Mouse (Mus musculus) spleen, postnatal 10 days (tissue): ENCODE results near the gene Ak3.
"Not testable (repeated sequence)": the region's sequence is repeated elsewhere in the genome, so short reads cannot be mapped to it uniquely, and the experiment has no call there.

Experiments used
- DNase-seq, 2 experiments: peaks; one replicate each; pipeline ENCODE4 v3.0.0; 2021 to 2022; ENCODE audit warnings: low spot score in 2 of 2

Ak3 gene

DNA sequence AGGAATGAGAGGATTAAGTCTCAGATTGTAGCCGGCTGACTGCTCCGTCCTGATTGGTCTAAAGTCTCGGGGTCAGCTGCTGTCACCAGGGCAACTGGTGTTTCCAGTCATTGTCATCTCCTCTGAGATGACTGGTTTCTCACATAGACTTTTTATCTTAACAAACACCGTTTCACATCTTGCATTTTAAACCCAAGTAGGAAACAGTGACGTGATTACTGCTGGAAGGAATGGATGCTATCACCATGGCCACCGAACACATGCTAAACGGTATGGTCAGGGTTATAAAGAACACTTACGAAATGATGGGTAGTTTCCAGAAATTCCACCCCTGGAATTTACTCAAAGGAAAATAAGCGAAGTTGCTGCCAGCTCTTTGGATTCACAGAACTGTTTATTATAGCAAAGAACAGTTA lies 3.4 kb downstream of the Ak3 start:
- no peak for DNase-seq

DNA sequence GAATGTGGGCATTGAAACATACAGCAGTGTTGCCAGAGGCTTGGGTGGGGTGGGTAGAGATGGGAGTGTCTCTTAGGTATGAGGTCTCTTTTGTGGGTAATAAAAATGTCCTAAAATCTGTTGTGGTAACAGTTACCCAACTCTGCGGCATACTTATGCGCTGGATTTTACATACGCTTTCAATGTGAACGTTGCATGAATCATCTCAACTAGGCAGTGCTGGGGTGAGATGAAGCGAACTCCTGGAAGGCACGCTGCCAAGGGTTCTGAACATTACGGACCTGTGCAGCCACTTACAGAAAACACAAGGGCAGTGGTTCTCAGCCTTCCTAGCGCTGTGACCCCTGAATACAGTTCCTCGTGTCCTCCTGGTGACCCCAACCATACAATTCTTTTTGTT lies 5.1 kb downstream of the Ak3 start:
- no peak for DNase-seq

DNA sequence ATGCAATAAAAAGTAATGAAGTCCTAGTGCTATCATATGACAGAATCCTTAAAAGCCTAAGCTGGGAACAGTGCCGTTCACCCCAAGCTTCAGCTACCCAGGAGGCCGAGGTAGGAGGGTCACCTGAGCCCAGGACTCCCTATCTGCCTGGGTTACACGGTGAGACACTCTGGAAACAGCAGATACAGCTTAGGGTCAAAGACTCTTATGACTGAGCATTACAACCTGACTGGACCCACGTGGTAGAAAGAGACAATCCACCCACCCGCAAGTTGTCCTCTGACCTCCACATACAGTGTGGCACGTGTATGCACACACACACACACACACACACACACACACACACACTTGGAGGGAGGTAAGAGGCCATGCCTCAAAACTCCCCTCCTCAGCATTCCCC lies 5.6 kb downstream of the Ak3 start:
- no peak for DNase-seq

DNA sequence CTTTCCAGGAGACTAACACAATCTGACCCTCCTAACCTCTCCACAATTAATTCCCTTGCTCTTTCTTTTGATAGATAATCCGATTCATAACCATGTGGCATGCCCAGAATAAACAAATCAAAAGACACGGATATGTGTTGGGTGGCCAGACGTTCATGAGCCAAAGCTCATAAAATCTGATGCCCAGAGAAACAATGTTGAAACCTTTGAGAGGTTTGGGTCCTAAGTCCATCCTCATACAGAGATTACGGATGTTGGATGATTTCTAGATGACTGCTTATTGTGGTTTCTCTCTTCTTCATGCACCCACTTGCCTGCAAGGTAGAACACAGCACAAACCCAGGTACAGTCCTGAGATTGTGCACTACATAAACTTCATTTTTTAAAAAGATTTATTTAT lies 7.6 kb downstream of the Ak3 start:
- DNase-seq, result no peak

DNA sequence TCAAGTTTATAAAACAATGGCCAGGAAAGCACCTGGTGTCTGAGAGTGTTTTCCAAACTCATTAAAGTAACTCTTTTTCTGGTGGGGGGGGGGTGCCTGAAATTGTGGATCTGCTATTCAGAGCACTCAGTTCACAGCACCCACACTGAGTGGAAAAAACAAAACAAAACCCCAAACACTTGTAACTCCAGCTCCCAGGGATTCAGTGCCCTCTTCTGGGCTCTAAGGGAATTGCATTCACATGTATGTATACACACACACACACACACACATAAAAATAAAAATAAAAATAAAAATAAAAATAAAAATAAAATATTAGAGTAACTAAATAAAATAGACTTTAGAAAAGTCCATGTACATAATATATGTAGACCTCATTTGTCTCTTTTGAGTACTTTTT lies 8.4 kb downstream of the Ak3 start:
- DNase-seq, result no peak

DNA sequence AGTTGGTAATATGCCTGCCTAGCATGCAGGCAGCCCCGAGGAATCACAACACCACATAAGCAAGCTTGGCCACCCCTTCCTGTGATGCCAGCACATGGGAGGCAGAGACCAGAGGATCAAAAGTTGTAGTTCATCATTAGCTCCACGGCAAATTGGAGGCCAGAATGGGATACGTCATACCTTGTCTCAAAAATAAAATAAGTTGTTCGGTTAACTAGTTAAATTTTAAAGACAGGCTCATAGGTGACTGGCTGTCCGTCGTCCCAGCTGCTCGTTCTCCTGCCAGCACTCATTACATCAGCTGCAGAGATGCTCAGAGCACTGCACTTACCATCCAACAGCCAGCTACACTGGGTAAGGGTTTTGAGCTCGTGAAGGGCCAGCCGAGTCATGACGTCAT lies 10.2 kb downstream of the Ak3 start:
- no peak for DNase-seq

DNA sequence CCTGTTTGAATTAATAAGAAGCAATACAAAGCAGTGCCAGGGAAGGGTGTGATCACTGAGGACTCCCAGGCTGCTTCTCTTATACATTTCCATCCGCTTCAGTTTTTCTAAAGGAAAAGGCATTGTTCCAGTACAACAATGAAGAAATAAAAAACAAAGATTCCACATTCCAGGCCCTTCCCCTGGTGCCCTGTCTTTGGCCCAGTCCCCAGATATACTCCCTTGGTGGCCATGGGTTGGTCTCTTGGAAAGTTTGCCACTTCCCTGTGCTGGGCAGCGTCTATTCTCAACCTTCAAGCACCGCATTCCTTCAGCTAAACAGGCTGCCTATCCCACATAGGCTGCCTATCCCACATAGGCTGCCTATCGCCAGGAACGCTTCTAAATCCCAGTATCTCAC lies 10.7 kb downstream of the Ak3 start:
- no peak for DNase-seq

DNA sequence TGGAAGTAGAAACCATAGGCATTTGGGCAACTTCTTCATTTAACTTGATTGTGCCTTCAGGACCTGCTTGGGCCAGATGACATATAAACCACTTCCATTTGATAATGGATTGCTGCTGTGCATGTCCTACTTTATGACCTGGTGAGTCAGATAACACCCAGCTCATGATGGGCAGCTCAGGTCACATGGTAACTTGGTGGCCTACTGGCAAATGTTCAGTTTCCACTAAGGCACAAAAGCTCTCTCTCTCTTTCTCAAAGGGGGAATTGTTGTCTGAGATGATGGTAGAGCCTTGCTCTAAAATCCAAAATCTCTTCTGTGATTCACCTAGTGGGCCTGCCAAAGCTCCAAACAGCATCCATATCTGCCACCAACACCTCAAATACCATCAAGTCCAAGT lies 15.1 kb downstream of the Ak3 start:
- no peak for DNase-seq

DNA sequence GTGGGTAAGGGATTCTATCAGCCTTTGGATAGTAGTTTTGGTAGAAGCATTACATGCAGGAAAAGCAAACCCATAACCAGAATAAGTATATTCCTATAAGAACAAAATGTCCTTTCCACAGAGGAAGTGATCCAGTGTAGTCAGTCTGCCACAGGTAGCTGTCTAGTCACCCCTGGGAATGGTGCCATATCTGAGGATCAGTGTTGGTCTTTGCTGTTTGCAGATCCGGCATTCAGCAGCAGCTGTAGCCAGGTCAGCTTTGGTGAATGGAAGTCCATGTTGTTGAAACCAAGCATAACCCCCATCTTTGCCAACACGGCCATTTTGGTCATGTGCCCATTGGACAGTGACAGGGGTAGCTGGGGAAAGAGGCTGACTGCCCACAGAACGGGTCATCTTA lies 16.0 kb downstream of the Ak3 start:
- DNase-seq, result no peak

DNA sequence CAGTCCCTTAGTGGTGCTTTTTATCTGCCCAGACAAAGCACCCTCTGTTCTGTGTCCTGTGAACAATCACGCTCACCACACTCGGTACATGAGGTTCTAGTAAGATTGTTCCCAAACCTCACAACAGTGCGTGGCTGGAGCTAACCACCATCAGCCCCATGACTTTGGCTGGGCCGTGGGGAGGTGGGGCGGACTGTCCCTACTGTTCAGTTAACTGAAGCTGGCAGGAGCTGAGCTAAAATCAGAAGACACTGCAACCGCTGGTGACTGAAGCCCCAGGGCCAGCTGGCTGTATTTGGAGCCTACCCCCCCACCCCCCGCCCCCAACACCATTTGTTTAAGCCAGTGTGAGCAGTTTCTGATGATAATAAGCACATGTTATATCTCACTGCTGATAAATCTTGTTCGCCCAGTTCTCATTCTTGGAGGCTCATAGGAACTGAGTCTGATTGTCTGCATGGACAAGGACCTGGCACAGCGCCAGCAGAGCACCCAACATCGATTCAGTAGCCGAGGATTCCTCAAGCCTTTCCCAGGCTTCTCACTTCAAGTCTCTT lies 23.3 kb downstream of the Ak3 start:
- no peak for DNase-seq

DNA sequence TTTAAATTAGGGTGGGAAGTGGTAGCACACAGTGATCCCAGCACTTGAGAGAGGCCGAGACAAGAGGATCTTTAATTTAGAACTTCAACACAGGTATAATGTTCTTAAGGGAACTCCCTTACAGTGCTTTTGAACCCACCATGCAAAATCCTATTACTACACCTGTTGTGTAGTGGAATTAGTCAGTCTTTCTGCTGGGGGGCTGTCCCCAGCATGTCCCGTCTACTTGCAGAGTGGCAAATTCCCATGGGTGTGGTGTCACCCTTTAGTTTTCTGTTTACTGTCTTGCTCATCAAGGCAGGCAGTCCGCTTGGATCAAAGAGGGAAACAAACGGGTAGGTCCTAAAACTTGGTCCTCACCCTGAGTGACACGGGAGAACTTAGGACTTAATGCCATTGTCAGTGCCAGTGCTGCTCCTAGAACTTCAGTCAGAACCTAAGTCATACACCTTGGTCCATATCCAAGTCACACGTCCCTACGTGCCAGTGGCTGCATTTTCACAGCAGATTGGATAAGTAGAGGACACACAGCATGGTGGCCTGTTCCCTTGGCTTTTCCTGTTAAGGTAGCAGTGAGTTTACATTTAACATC lies 25.9 kb downstream of the Ak3 start:
- no peak for DNase-seq

DNA sequence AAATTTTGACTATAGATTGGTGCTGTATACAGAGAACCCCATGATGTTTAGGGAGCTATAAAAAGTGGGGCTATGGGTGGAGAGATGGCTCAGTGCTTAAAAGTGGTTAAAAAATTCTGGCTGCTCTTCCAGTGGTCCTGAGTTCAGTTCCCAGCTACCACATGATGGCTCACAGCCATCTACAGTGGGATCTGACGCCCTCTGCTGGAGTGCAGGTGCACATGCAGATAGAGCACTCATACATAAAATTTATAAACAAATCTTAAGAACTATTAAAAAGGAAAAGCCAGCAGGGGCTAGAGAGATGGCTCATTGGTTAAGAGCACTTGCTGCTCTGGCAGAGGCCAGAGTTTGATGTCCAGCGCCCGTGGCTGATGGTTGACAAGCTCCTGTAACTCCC lies 28.1 kb downstream of the Ak3 start:
- DNase-seq, result peak in 1 of 2 experiments; percentile 29

DNA sequence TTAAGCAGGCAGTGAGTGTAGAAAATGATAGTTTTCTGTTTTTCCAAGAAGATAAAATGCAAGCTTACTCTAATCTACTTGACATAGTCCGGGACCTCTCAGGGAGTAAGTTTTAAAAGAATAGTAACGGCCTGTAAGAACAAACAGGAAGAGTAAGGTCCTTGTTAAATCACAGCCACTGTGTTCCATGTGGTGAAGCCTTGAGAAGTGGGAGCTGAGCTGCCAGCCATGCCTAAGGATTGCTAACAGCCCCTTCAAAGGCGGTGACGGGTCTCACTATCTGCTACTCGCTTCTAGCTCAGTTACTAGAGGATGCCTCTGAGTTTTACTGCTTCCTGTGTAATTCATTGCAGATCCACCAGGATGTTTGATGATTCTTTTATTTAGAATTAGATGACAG lies 31.0 kb downstream of the Ak3 start:
- no peak for DNase-seq

DNA sequence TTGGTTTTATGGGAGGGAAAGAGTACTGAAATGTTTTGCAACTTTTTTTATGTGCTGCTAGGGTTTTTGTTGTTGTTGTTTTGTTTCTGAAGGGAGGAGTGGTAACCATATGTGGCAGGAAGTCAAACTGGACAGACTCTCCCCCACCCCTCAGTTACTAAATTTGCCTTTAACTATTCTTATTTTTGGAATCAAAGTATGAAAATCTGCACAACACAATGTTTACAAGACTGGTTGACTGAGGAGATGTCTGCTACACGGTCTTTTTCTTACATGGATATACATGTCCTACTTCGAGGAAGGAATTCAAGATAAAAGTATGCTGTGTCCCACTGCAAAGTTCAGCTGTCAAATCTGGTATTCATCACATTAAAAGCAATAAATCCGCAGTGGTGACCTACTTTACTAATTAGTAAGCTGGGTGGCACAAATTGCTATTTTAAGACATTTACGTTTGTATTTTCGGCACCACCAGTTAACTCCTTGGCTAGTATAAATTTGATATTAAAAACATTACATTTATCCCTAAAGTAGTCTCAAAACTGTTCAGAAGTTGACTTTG lies 31.5 kb downstream of the Ak3 start:
- DNase-seq, result no peak

DNA sequence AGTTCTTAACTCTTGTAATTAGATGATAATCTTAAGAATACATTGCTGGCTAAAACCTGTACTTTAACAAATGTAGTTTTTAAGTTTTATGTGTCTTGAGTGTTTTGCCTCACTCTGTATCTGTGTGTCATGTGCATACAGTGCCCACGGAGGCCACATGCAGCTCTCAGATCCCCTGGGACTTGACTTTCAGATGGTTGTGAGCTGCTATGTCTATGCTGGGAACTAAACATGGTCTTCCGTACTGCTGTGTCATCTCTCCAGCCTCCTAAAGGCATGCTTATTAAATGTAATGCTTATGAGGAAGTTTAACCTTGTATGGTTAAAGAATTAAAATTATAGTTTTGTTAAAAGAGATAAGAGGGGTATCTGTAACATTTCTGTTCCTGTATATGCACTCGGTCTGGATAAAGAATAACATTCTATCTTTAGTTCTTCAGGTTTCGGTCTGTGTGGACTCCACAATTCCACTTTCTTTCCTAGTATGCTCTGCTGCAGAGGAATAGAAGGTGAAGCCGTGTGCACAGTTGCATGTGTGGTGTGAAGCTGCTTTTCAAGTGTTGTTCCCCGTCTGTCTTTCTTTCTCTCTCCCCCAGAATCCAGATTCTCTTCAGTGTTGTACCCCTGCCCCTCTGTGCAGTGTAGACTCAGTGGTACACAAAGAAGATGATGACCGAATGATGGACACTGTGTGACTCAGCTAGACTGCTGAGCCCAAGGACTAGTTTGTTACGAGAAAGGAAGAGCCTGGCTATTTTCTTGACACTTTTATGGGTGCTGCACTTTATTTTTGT lies 32.2 kb downstream of the Ak3 start:
- no peak for DNase-seq

DNA sequence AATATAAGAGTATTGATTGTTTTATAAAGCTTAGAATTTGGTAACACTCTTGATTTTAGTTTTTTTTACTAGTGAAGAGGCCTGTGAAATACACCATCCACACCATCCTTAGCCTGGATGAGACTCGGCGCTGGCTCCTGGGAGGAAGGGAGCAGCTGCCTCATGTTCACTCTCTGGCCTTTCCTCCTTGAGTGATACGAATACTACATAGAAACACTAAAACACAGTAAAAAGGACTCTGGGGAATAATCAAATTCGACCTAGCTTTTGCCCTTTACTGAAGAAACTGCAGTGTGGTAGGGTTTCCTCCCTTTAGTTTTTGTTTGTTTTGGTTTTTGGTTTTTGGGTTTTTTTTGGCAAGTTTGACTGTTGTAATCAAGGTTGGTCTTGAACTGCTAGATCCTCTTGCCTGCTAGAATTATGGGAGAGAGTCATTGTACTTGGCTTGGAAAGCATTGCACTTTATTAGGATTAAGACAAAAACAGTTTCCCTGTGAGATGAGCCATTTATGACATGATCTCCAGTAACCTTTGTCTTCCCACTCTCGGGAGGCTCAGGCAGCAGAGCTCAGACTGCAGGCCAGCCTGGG lies 33.2 kb downstream of the Ak3 start:
- no peak for DNase-seq

DNA sequence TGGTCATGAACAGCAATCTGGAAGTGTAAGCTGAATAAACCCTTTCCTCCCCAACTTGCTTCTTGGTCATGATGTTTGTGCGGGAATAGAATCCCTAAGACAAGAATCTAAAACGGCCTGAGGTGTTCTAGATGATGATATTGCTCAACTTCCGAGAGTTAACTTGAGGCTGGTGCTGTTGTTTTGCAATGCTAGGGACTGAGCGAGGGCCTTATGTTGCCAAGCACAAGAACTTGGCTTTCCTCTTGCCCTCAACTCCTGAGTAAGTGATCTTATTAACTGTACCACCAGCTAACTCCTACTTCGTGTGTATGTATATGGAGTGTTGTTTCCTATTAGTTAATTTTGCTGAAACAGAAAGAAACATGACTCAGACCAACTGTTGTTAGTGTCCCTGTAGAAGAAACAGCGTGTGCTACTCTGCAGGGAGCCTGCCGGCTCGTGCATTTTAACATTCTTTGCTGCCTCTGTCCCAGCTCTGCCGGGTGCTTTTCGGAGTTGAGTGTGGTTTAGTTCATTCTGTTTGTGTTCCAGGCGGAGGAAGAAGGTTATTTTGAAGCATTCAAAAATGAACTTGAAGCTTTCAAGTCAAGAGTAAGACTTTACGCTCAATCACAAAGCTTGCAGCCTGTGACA lies 36.3 kb downstream of the Ak3 start:
- DNase-seq, result no peak

DNA sequence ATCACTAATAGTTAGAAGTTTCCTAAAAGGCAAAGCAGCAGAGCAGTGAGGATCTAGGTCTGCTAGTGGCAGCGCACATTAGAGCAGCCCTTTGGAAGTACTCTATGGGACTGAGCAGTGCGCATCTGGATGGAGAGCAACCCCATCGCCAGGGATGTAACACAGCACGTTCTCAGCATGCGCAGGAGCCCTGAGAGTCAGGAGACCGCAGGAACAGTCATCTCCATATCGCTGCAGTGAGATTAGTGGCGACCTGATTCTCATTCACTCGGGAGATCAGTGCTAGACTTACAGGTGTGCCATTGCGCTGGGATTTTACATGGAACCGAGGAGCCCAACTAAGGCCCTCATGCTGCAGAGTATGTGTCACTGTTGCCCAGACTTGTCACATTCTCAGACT lies 38.7 kb downstream of the Ak3 start:
- no peak for DNase-seq

DNA sequence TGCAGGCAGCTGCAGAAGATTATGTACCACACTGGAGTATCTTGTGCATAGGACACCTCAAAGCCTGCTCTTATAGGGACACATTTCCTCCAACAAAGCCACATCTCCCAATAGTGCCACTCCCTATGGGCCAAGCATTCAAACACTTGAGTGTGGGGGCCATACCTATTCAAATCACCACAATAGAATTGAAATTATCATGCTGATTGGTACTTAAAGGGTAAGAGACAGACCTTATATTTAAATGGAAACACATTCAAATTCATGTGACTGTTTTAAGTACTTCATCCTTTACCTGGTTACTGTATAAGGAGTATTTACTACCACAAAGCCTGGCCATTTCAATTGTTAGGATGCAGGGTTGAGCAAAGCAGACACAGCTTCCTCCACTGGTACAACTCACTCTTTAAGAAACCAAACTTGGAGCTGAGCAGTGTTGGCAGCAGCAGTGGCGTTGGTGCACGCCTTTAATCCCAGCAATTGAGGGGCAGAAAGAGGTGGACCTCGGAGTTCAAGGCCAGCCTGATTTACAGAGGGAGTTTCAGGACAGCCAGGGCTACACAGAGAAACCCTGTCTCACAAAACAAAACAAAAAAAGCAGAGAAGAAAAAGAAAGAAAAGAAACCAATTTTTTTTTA lies 39.6 kb downstream of the Ak3 start:
- no peak for DNase-seq

DNA sequence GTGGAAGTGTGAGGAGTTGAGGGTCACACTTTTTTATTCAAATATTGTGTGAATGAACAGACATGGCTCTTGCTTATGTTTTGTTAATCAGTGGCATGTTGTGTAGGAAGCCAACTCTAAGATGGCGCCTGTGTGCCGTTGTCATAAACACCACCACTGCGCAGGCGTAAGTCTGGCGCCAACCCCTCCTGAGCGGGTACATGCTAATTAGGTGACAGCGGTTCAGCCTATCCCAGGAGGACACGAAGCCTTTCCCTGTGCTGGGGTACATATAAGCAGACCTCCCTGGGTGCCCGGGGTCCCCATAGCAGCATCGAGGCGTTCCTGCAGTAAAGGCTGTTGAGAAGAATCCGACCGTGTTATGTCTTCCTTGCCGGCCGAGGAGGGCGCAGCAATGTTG lies 47.4 kb downstream of the Ak3 start:
- not testable (repeated sequence) for DNase-seq

DNA sequence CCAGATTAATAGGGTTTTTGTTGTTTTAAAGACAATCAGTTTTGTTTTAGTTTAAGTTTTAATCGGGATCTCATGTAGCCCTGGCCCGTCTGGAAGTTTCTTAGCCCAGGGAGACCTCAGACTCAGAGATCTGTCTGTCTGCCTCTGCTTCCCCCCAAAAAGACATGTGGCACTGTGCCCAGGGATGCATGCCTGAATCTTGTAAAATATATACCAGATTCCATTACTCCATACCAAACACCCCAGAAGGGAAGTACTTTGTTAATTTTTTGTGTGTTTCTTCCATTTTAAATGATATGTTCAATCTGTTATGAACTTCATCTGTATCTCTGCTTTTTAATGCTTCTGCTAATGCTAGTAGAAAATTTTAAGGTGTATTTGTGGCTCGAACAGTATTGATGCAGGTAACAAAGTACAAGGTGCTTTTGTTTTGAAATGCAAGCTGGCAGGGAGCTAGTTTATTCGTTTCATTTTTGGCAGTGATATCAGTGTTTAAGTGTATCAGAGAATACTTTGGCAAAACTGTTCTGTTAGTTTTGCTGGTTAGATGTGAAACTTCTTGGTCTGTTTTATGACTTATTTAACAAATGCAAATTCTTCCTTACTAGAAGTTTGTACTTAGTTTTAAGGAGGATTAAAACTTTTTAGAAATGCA lies 49.7 kb downstream of the Ak3 start:
- DNase-seq, result no peak
